Mouse (Mus musculus) kidney, postnatal 0 days (tissue): ENCODE measurements around the gene Rbbp5. TPM values are rescaled to one million over a fixed set of nuclear protein-coding genes. Genes with fewer than 3 reads are reported as not detected.
A peak's percentile ranks its signal among the peaks of the same experiment; 100 is the strongest.

Source experiments
- ATAC-seq: fragments of 200-750 bp; cut with Nextera tagmentation; replicated peaks from 2 replicates; pipeline ENCODE4 v1.8.0; 2017; ENCODE audit warnings: low read depth, moderate number of reproducible peaks, moderate TSS enrichment, moderate library complexity; ENCODE audit not compliant: low FRiP score
- DNase-seq: peaks from one replicate; pipeline ENCODE4 v3.0.0-alpha.2; 2016; ENCODE audit warnings: low spot score
- H3K27ac ChIP-seq: fragments of 300-500 bp; sonication (generic); 2 replicates; pipeline ENCODE4 v1.5.1; 2014; ENCODE audit warnings: mild to moderate bottlenecking
- H3K27me3 ChIP-seq: fragments of 300-500 bp; sonication (generic); 2 replicates; pipeline ENCODE4 v1.6.1; 2014; ENCODE audit warnings: low read length, mixed read lengths; ENCODE audit not compliant: insufficient read depth
- H3K36me3 ChIP-seq: fragments of 300-500 bp; sonication (generic); 2 replicates; pipeline ENCODE4 v1.6.1; 2014; ENCODE audit warnings: low read length, mixed read lengths; ENCODE audit not compliant: insufficient read depth
- H3K4me1 ChIP-seq: fragments of 300-500 bp; sonication (generic); replicated peaks from 2 replicates; pipeline ENCODE4 v1.6.1; 2014; ENCODE audit warnings: antibody characterized with exemption, low read length, mixed read lengths; ENCODE audit not compliant: insufficient read depth
- H3K4me2 ChIP-seq: fragments of 300-500 bp; sonication (generic); 2 replicates; pipeline ENCODE4 v1.6.1; 2014; ENCODE audit warnings: mild to moderate bottlenecking, low read length, moderate library complexity, mixed read lengths
- H3K4me3 ChIP-seq: fragments of 300-500 bp; sonication (generic); replicated peaks from 2 replicates; pipeline ENCODE4 v1.5.1; 2014; ENCODE audit warnings: low read depth, low read length
- H3K9ac ChIP-seq: fragments of 300-500 bp; sonication (generic); 2 replicates; pipeline ENCODE4 v1.6.1; 2014; ENCODE audit warnings: low read depth, low read length
- H3K9me3 ChIP-seq: fragments of 300-500 bp; sonication (generic); replicated peaks from 2 replicates; pipeline ENCODE4 v1.6.1; 2016; ENCODE audit warnings: low read length, inconsistent platforms, mixed read lengths
- CTCF ChIP-seq: IDR thresholded peaks from 2 replicates; pipeline ENCODE4 v1.5.1; 2016; ENCODE audit warnings: antibody characterized with exemption, low read depth, mild to moderate bottlenecking, moderate library complexity
- WGBS: fragments of 180-500 bp; shearing (Covaris S2); extraction: QIAGEN DNeasy Blood & Tissue Kit; methylation state at CpG from one replicate; pipeline ENCODE4 v1.1.7; 2014; 5-methylcytosine and 5-hydroxymethylcytosine counted together
- polyA plus RNA-seq: library from polyadenylated mRNA; unstranded; fragments of >200 nt; fragmentation: Nextera tagmentation; extraction: Ambion mirVana; gene quantifications from 2 replicates; pipeline ENCODE4 v1.2.1, GENCODE M21; 2015

Gene Rbbp5
- polyA plus RNA-seq: 29.7 and 30.1 TPM in 2 replicates

GRCm38 (mm10) chr1:132476928-132477691, at the start of gene Rbbp5:
Gene Rbbp5, plus strand, starts transcription at chr1:132477365.
- peak; percentile 20; the same call in 1 of the 2 replicates for TF ChIP-seq CTCF
- Histone ChIP-seq H3K4me1 (peaks cover 7% of the 10 kb centered on the region; the same call in 1 of the 2 replicates), H3K27me3 (no peaks in the 10 kb centered on the region), H3K9ac (peak within 1 kb of the TSS; percentile 90), H3K4me3 (peak within 1 kb of the TSS; percentile 95), H3K9me3 (no peaks in the 10 kb centered on the region), H3K4me2 (peak within 1 kb of the TSS; percentile 84), H3K27ac (peak within 1 kb of the TSS; percentile 83), H3K36me3 (no peaks in the 10 kb centered on the region)
- peak; percentile 83 for ATAC-seq
- under 1% methylated on average over 43 of the region's 43 CpGs for WGBS
- peak; percentile 96 for DNase-seq

- no peak for TF ChIP-seq CTCF
- no peaks in the 10 kb centered on the region for H3K27me3 ChIP-seq
- 44% methylated on average over 3 of the region's 3 CpGs for WGBS
- no peaks in the 10 kb centered on the region for H3K9me3 ChIP-seq
- ATAC-seq (no peak), DNase-seq (no peak)
- no peak overlapping the region for H3K4me2 ChIP-seq
- no peak overlapping the region for H3K9ac ChIP-seq
- no peak overlapping the region for H3K4me3 ChIP-seq
- peaks cover 5% of the 10 kb centered on the region; the same call in 1 of the 2 replicates for H3K36me3 ChIP-seq
- no peaks in the 10 kb centered on the region; the same call in 1 of the 2 replicates for H3K4me1 ChIP-seq
- no peak overlapping the region for H3K27ac ChIP-seq
Observed at GRCm38 (mm10) chr1:132430818-132431217, 46.3 kb upstream of the Rbbp5 start.

GRCm38 (mm10) chr1:132431716-132432115, 45.4 kb upstream of the Rbbp5 start:
- H3K27me3 ChIP-seq: no peaks in the 10 kb centered on the region
- no peak for ATAC-seq
- no peak overlapping the region for H3K4me2 ChIP-seq
- no peak overlapping the region for H3K9ac ChIP-seq
- no peaks in the 10 kb centered on the region for H3K9me3 ChIP-seq
- no peaks in the 10 kb centered on the region for H3K4me1 ChIP-seq
- no peak overlapping the region for H3K27ac ChIP-seq
- DNase-seq: no peak
- H3K36me3 ChIP-seq: peaks cover 8% of the 10 kb centered on the region; the same call in 1 of the 2 replicates
- no peak overlapping the region for H3K4me3 ChIP-seq
- 55% methylated on average over 9 of the region's 9 CpGs for WGBS
- TF ChIP-seq CTCF: no peak

- WGBS: 42% methylated on average over 5 of the region's 5 CpGs
- Histone ChIP-seq H3K4me1 (no peaks in the 10 kb centered on the region), H3K4me3 (no peak overlapping the region), H3K9ac (no peak overlapping the region), H3K4me2 (no peak overlapping the region), H3K27ac (no peak overlapping the region), H3K27me3 (no peaks in the 10 kb centered on the region), H3K36me3 (peaks cover 8% of the 10 kb centered on the region; the same call in 1 of the 2 replicates), H3K9me3 (no peaks in the 10 kb centered on the region)
- ATAC-seq (no peak), DNase-seq (peak; percentile 14)
- TF ChIP-seq CTCF: no peak
Observed at GRCm38 (mm10) chr1:132433349-132433748, 43.8 kb upstream of the Rbbp5 start.

- H3K4me3 ChIP-seq: no peak overlapping the region
- no peak overlapping the region for H3K4me2 ChIP-seq
- 88% methylated on average over 12 of the region's 12 CpGs for WGBS
- no peaks in the 10 kb centered on the region for H3K9me3 ChIP-seq
- peaks cover 8% of the 10 kb centered on the region; the same call in 1 of the 2 replicates for H3K36me3 ChIP-seq
- no peaks in the 10 kb centered on the region for H3K27me3 ChIP-seq
- TF ChIP-seq CTCF: no peak
- H3K9ac ChIP-seq: no peak overlapping the region
- DNase-seq (no peak), ATAC-seq (no peak)
- H3K27ac ChIP-seq: no peak overlapping the region
- H3K4me1 ChIP-seq: no peaks in the 10 kb centered on the region
Observed at GRCm38 (mm10) chr1:132434032-132434431, 43.1 kb upstream of the Rbbp5 start.

- Histone ChIP-seq H3K4me1 (no peaks in the 10 kb centered on the region), H3K4me3 (no peak overlapping the region), H3K27ac (peak overlapping the region; percentile 55), H3K4me2 (no peak overlapping the region), H3K36me3 (peaks cover 22% of the 10 kb centered on the region), H3K9me3 (no peaks in the 10 kb centered on the region), H3K9ac (no peak overlapping the region), H3K27me3 (no peaks in the 10 kb centered on the region)
- ATAC-seq (no peak), DNase-seq (no peak)
- TF ChIP-seq CTCF: no peak
- WGBS: 76% methylated on average over 4 of the region's 4 CpGs
Observed at GRCm38 (mm10) chr1:132436320-132436958, 40.7 kb upstream of the Rbbp5 start.
